Mouse (Mus musculus): ENCODE data around the gene Myog.

GRCm38 (mm10) chr1:134339757-134340619 is 50.2 kb downstream of the Myog start:
- TF ChIP-seq POLR2A (IDR thresholded peaks at IDR 0.05; ENCODE audit: borderline replicate concordance, low read depth, low read length): no peak
- TF ChIP-seq CTCF (IDR thresholded peaks at IDR 0.05; ENCODE audit: low read depth, low read length): no peak

Measured in bone marrow macrophage, adult 2 months (primary cell).